Mouse (Mus musculus): ENCODE measurements at regions not wholly inside any gene's neighbourhood (a gene's known extent, or its start where the extent isn't known, plus 50 kb on each side); places are given as distances from the start of the nearest gene placed in this dataset.

DNA sequence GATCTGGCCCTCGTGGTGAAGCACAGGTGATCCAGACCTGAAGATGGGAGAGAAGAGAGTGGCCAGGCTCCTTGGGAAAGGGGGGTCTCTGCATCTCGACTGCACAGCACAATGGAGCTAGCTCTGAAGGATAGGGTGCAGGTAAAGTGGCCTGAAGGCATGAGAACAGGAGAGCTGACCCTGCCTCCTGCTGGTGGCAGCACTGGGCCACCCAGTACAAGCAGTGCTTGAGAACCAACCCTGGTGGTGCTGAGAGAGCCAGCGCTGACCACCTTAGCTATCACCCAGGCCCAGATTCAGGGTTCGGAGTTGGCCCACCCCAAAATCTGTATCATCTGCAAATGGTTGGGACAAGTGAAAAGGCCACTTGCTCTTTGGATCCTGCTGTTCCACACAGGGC, 66.2 kb downstream of the A730009L09Rik start:
- no peak for TF ChIP-seq POLR2A (IDR thresholded peaks at IDR 0.05; ENCODE audit: low read depth, low read length)
- no peak for TF ChIP-seq CTCF (IDR thresholded peaks at IDR 0.05; ENCODE audit: borderline replicate concordance, insufficient read depth, low read length)
